Mouse (Mus musculus) C2C12 (cell line): ENCODE measurements around the gene Dysf. TPM values are rescaled to one million over a fixed set of nuclear protein-coding genes. Genes with fewer than 3 reads are reported as not detected.

Experiments used
- H3K27me3 ChIP-seq: one replicate; pipeline ENCODE4 v1.6.1; 2011; ENCODE audit not compliant: control insufficient read depth, insufficient read depth, insufficient read length
- H3K36me3 ChIP-seq: one replicate; pipeline ENCODE4 v1.6.1; 2011; ENCODE audit not compliant: control insufficient read depth, insufficient read depth
- H3K4me3 ChIP-seq: one replicate; pipeline ENCODE4 v1.5.1; 2011; ENCODE audit warnings: mild to moderate bottlenecking, control low read depth; ENCODE audit not compliant: poor library complexity, insufficient read depth, severe bottlenecking
- H3K79me2 ChIP-seq: one replicate; pipeline ENCODE4 v1.6.1; 2011; ENCODE audit not compliant: control insufficient read depth, insufficient read depth
- H3K79me3 ChIP-seq: one replicate; pipeline ENCODE4 v1.6.1; 2011; ENCODE audit warnings: low read depth, control low read depth
- H3ac ChIP-seq: one replicate; pipeline ENCODE3; 2011; ENCODE audit warnings: low read depth; ENCODE audit not compliant: control insufficient read depth, insufficient read length
- CEBPB ChIP-seq: IDR thresholded peaks from one replicate; pipeline ENCODE4 v1.6.1; 2011; ENCODE audit warnings: low read depth, mild to moderate bottlenecking, control low read depth, moderate library complexity
- CTCF ChIP-seq: IDR thresholded peaks from one replicate; pipeline ENCODE4 v1.5.1; 2011; ENCODE audit not compliant: control insufficient read depth, insufficient read depth, insufficient read length
- FOSL1 ChIP-seq: IDR thresholded peaks from one replicate; pipeline ENCODE4 v1.8.0; 2011; ENCODE audit warnings: mild to moderate bottlenecking, low read length; ENCODE audit not compliant: poor library complexity, insufficient read depth, severe bottlenecking
- MAX ChIP-seq: IDR thresholded peaks from one replicate; pipeline ENCODE4 v1.6.1; 2011; ENCODE audit warnings: mild to moderate bottlenecking, control low read depth
- MYOD1 ChIP-seq: IDR thresholded peaks from one replicate; pipeline ENCODE4 v1.6.1; 2011; ENCODE audit warnings: low read depth; ENCODE audit not compliant: control insufficient read depth, insufficient read length
- MYOG ChIP-seq: IDR thresholded peaks from one replicate; pipeline ENCODE4 v1.6.1; 2011; ENCODE audit not compliant: control insufficient read depth, insufficient read length; ENCODE audit errors: extremely low read depth
- USF1 ChIP-seq: IDR thresholded peaks from one replicate; pipeline ENCODE4 v1.6.1; 2011; ENCODE audit warnings: low read depth, mild to moderate bottlenecking, control low read depth, moderate library complexity
- polyA plus RNA-seq: library from polyadenylated mRNA; unstranded; fragments of >200 nt; fragmentation: generic; extraction: Trizol; gene quantifications from one replicate; pipeline ENCODE4 v1.2.1, GENCODE M21; 2012; ENCODE audit warnings: missing spikeins

Gene Dysf
- polyA plus RNA-seq, 1 experiment: 1.9 TPM

- Histone ChIP-seq H3K36me3 (no peaks in the 10 kb centered on the region), H3K27me3 (peaks cover 11% of the 10 kb centered on the region), H3K79me2 (no peaks in the 10 kb centered on the region), H3K79me3 (no peaks in the 10 kb centered on the region), H3K4me3 (no peak overlapping the region), H3ac (no peak overlapping the region)
- TF ChIP-seq USF1: no peak
- no peak for TF ChIP-seq FOSL1
- TF ChIP-seq CTCF: no peak
- TF ChIP-seq MYOD1: no peak
- TF ChIP-seq MAX: no peak
- TF ChIP-seq MYOG: no peak
- TF ChIP-seq CEBPB: no peak
These were observed 136.0 kb downstream of the Dysf start for GRCm38 (mm10) chr6:84144393-84144792.

- no peak overlapping the region for H3K4me3 ChIP-seq
- no peaks in the 10 kb centered on the region for H3K36me3 ChIP-seq
- TF ChIP-seq FOSL1: no peak
- no peak for TF ChIP-seq CTCF
- no peak for TF ChIP-seq MYOD1
- no peak for TF ChIP-seq USF1
- TF ChIP-seq CEBPB: no peak
- H3ac ChIP-seq: no peak overlapping the region
- peaks cover 11% of the 10 kb centered on the region for H3K27me3 ChIP-seq
- no peaks in the 10 kb centered on the region for H3K79me3 ChIP-seq
- H3K79me2 ChIP-seq: no peaks in the 10 kb centered on the region
These were observed 139.0 kb downstream of the Dysf start for GRCm38 (mm10) chr6:84147206-84148004.

GRCm38 (mm10) chr6:84148470-84148869 lies 140.1 kb downstream of the Dysf start:
- peaks cover 11% of the 10 kb centered on the region for H3K27me3 ChIP-seq
- H3K79me2 ChIP-seq: no peaks in the 10 kb centered on the region
- H3ac ChIP-seq: no peak overlapping the region
- H3K4me3 ChIP-seq: no peak overlapping the region
- no peaks in the 10 kb centered on the region for H3K79me3 ChIP-seq
- TF ChIP-seq MYOD1 (no peak), CTCF (no peak), CEBPB (no peak), USF1 (no peak), MAX (no peak), FOSL1 (no peak)
- H3K36me3 ChIP-seq: no peaks in the 10 kb centered on the region

GRCm38 (mm10) chr6:84154508-84154907 lies 146.1 kb downstream of the Dysf start:
- TF ChIP-seq MAX (no peak), MYOG (no peak), CEBPB (no peak), USF1 (no peak), MYOD1 (no peak), FOSL1 (no peak), CTCF (no peak)
- Histone ChIP-seq H3K4me3 (no peak overlapping the region), H3K79me3 (no peaks in the 10 kb centered on the region), H3K79me2 (no peaks in the 10 kb centered on the region), H3K36me3 (no peaks in the 10 kb centered on the region), H3ac (no peak overlapping the region), H3K27me3 (no peaks in the 10 kb centered on the region)

- Histone ChIP-seq H3K27me3 (no peaks in the 10 kb centered on the region), H3ac (no peak overlapping the region), H3K79me2 (no peaks in the 10 kb centered on the region), H3K79me3 (no peaks in the 10 kb centered on the region), H3K36me3 (no peaks in the 10 kb centered on the region), H3K4me3 (no peak overlapping the region)
- no peak for TF ChIP-seq CTCF
- TF ChIP-seq MYOD1: no peak
- no peak for TF ChIP-seq MYOG
- no peak for TF ChIP-seq CEBPB
- TF ChIP-seq USF1: no peak
- TF ChIP-seq FOSL1: no peak
- no peak for TF ChIP-seq MAX
These were observed 147.4 kb downstream of the Dysf start for GRCm38 (mm10) chr6:84155765-84156164.

- no peaks in the 10 kb centered on the region for H3K79me3 ChIP-seq
- no peak overlapping the region for H3K4me3 ChIP-seq
- no peak overlapping the region for H3ac ChIP-seq
- H3K79me2 ChIP-seq: no peaks in the 10 kb centered on the region
- no peaks in the 10 kb centered on the region for H3K36me3 ChIP-seq
- H3K27me3 ChIP-seq: no peaks in the 10 kb centered on the region
- no peak for TF ChIP-seq FOSL1
- TF ChIP-seq MYOD1: no peak
- no peak for TF ChIP-seq MAX
- no peak for TF ChIP-seq CTCF
- no peak for TF ChIP-seq USF1
- no peak for TF ChIP-seq MYOG
These were observed 148.2 kb downstream of the Dysf start for GRCm38 (mm10) chr6:84156481-84157025.
